Mouse (Mus musculus): ENCODE results near the gene Rtkn. TPM values are rescaled to one million over a fixed set of nuclear protein-coding genes. Genes with fewer than 3 reads are reported as not detected.
"Not testable (repeated sequence)": the region's sequence is repeated elsewhere in the genome, so short reads cannot be mapped to it uniquely, and the experiment has no call there.

Rtkn gene
- total and polyA plus RNA-seq, 2 experiments from 2014 or later = 12.5 to 45.9 TPM

- peak overlapping the region; percentile 48 for H3K4me3 ChIP-seq (ENCODE audit: low read depth, low read length)
- 0 out of 2 replicates have a peak, but pooled peaks cover 10% of the 10 kb centered on the region for H3K36me3 ChIP-seq (replicated peaks; ENCODE audit: control insufficient read depth, insufficient read depth, low read length)
- ATAC-seq (ENCODE audit: insufficient read depth, low read depth) (peak; percentile 11; the same call in 1 of the 2 replicates), DNase-seq (ENCODE audit: low spot score) (no peak)
- no peaks in the 10 kb centered on the region for H3K9me3 ChIP-seq (replicated peaks; ENCODE audit: control insufficient read depth, low read length)
- TF ChIP-seq CTCF (IDR thresholded peaks at IDR 0.05; ENCODE audit: low read depth) (no peak), EP300 (IDR thresholded peaks at IDR 0.05; ENCODE audit: low read depth) (no peak)
- H3K27ac ChIP-seq (ENCODE audit: low read depth) = no peak overlapping the region
- H3K4me2 ChIP-seq (ENCODE audit: low read depth, low read length) = peak overlapping the region; percentile 74
- 10% methylated on average over 23 of the region's 23 CpGs for WGBS
- no peak overlapping the region for H3K9ac ChIP-seq (replicated peaks; ENCODE audit: low read depth, low read length)
- peaks cover 7% of the 10 kb centered on the region for H3K27me3 ChIP-seq (ENCODE audit: control insufficient read depth, insufficient read depth, low read length)
- 0 out of 2 replicates have a peak, but pooled peaks cover 4% of the 10 kb centered on the region for H3K4me1 ChIP-seq (ENCODE audit: control insufficient read depth, insufficient read depth)
Observed at GRCm38 (mm10) chr6:83155552-83156238, 20.4 kb downstream of the Rtkn start.

- Histone ChIP-seq H3K27ac (ENCODE audit: low read depth) (no peak within 1 kb of the TSS), H3K9ac (replicated peaks; ENCODE audit: low read depth, low read length) (no peak within 1 kb of the TSS), H3K4me3 (ENCODE audit: low read depth, low read length) (peak within 1 kb of the TSS; percentile 48), H3K36me3 (replicated peaks; ENCODE audit: control insufficient read depth, insufficient read depth, low read length) (0 out of 2 replicates have a peak, but pooled peaks cover 6% of the 10 kb centered on the region), H3K27me3 (ENCODE audit: control insufficient read depth, insufficient read depth, low read length) (peaks cover 12% of the 10 kb centered on the region), H3K9me3 (replicated peaks; ENCODE audit: control insufficient read depth, low read length) (no peaks in the 10 kb centered on the region), H3K4me2 (ENCODE audit: low read depth, low read length) (peak within 1 kb of the TSS; percentile 74), H3K4me1 (ENCODE audit: control insufficient read depth, insufficient read depth) (0 out of 2 replicates have a peak, but pooled peaks cover 4% of the 10 kb centered on the region)
- no peak for DNase-seq (ENCODE audit: low spot score)
- 3% methylated on average over 32 of the region's 32 CpGs for WGBS
- peak; percentile 76 for ATAC-seq (ENCODE audit: insufficient read depth, low read depth)
- TF ChIP-seq CTCF (IDR thresholded peaks at IDR 0.05; ENCODE audit: low read depth) = no peak
- TF ChIP-seq EP300 (IDR thresholded peaks at IDR 0.05; ENCODE audit: low read depth) = no peak
Observed at GRCm38 (mm10) chr6:83156259-83156684, 21.0 kb downstream of the Rtkn start, which contains the start of the genes Wdr54 and 1700003E16Rik. TSS of gene Wdr54 (minus strand) at chr6:83156397. TSS of gene 1700003E16Rik (plus strand) at chr6:83156404.

GRCm38 (mm10) chr6:83159456-83159855 is 24.2 kb downstream of the Rtkn start:
- not testable (repeated sequence) for ATAC-seq (ENCODE audit: insufficient read depth, low read depth); H3K4me3 ChIP-seq (ENCODE audit: low read depth, low read length); H3K4me2 ChIP-seq (ENCODE audit: low read depth, low read length); H3K27ac ChIP-seq (ENCODE audit: low read depth); H3K9me3 ChIP-seq (replicated peaks; ENCODE audit: control insufficient read depth, low read length); H3K36me3 ChIP-seq (replicated peaks; ENCODE audit: control insufficient read depth, insufficient read depth, low read length); H3K9ac ChIP-seq (replicated peaks; ENCODE audit: low read depth, low read length)
- Histone ChIP-seq H3K27me3 (ENCODE audit: control insufficient read depth, insufficient read depth, low read length) (peaks cover 27% of the 10 kb centered on the region), H3K4me1 (ENCODE audit: control insufficient read depth, insufficient read depth) (peaks cover 16% of the 10 kb centered on the region)
- DNase-seq (ENCODE audit: low spot score) = peak; percentile 63
- peak; percentile 71 for TF ChIP-seq CTCF (IDR thresholded peaks at IDR 0.05; ENCODE audit: low read depth)
- WGBS = 22% methylated on average over 3 of the region's 3 CpGs

GRCm38 (mm10) chr6:83161442-83161841 is 26.2 kb downstream of the Rtkn start:
- Histone ChIP-seq H3K4me3 (ENCODE audit: low read depth, low read length) (peak overlapping the region; percentile 43), H3K27ac (ENCODE audit: low read depth) (no peak overlapping the region), H3K4me1 (ENCODE audit: control insufficient read depth, insufficient read depth) (peaks cover 12% of the 10 kb centered on the region), H3K27me3 (ENCODE audit: control insufficient read depth, insufficient read depth, low read length) (peaks cover 27% of the 10 kb centered on the region), H3K9me3 (replicated peaks; ENCODE audit: control insufficient read depth, low read length) (no peaks in the 10 kb centered on the region), H3K9ac (replicated peaks; ENCODE audit: low read depth, low read length) (peak overlapping the region; percentile 22; the same call in 1 of the 2 replicates), H3K36me3 (replicated peaks; ENCODE audit: control insufficient read depth, insufficient read depth, low read length) (no peaks in the 10 kb centered on the region), H3K4me2 (ENCODE audit: low read depth, low read length) (peak overlapping the region; percentile 69)
- TF ChIP-seq CTCF (IDR thresholded peaks at IDR 0.05; ENCODE audit: low read depth) (no peak), EP300 (IDR thresholded peaks at IDR 0.05; ENCODE audit: low read depth) (no peak)
- ATAC-seq (ENCODE audit: insufficient read depth, low read depth) = no peak
- 9% methylated on average over 19 of the region's 19 CpGs for WGBS
- no peak for DNase-seq (ENCODE audit: low spot score)

GRCm38 (mm10) chr6:83161921-83162641 is 26.8 kb downstream of the Rtkn start:
- under 1% methylated on average over 49 of the region's 49 CpGs for WGBS
- no peak overlapping the region for H3K27ac ChIP-seq (ENCODE audit: low read depth)

More at GRCm38 (mm10) chr6:83161921-83162641, 26.8 kb downstream of the Rtkn start:
- H3K9ac ChIP-seq (replicated peaks; ENCODE audit: low read depth, low read length) = peak overlapping the region; percentile 22
- peak overlapping the region; percentile 43 for H3K4me3 ChIP-seq (ENCODE audit: low read depth, low read length)
- no peak for ATAC-seq (ENCODE audit: insufficient read depth, low read depth)
- no peaks in the 10 kb centered on the region for H3K36me3 ChIP-seq (replicated peaks; ENCODE audit: control insufficient read depth, insufficient read depth, low read length)
- no peaks in the 10 kb centered on the region for H3K9me3 ChIP-seq (replicated peaks; ENCODE audit: control insufficient read depth, low read length)
- H3K4me2 ChIP-seq (ENCODE audit: low read depth, low read length) = peak overlapping the region; percentile 69
- peaks cover 18% of the 10 kb centered on the region for H3K4me1 ChIP-seq (ENCODE audit: control insufficient read depth, insufficient read depth)
- peaks cover 27% of the 10 kb centered on the region for H3K27me3 ChIP-seq (ENCODE audit: control insufficient read depth, insufficient read depth, low read length)
- no peak for DNase-seq (ENCODE audit: low spot score)
- TF ChIP-seq CTCF (IDR thresholded peaks at IDR 0.05; ENCODE audit: low read depth) (no peak), EP300 (IDR thresholded peaks at IDR 0.05; ENCODE audit: low read depth) (no peak)

All from heart, postnatal 0 days (tissue).